Mouse (Mus musculus) left cerebral cortex, postnatal 4 days (tissue): ENCODE data around the gene Rnf151. TPM values are rescaled to one million over a fixed set of nuclear protein-coding genes. Genes with fewer than 3 reads are reported as not detected.
"Not testable (repeated sequence)": the region's sequence is repeated elsewhere in the genome, so short reads cannot be mapped to it uniquely, and the experiment has no call there.

ENCODE experiments used
- DNase-seq: peaks from one replicate; pipeline ENCODE4 v3.0.0-alpha.2; 2022
- intact Hi-C: fragments of 180-260 bp; cut with DNase I; formaldehyde crosslinking; loops from one replicate; pipeline ENCODE4 v1.15.1; 2025
- total RNA-seq, 2 experiments: library from RNA; stranded (reverse); gene quantifications; 2 replicates each; pipeline ENCODE4 v1.2.3; 2021

The Rnf151 gene
- total RNA-seq, 2 experiments from 2014 or later: not detected

GRCm38 (mm10) chr17:24733434-24734050 is 15.7 kb upstream of the Rnf151 start:
- no peak for DNase-seq
- intact Hi-C loops: no loop called here

DNA sequence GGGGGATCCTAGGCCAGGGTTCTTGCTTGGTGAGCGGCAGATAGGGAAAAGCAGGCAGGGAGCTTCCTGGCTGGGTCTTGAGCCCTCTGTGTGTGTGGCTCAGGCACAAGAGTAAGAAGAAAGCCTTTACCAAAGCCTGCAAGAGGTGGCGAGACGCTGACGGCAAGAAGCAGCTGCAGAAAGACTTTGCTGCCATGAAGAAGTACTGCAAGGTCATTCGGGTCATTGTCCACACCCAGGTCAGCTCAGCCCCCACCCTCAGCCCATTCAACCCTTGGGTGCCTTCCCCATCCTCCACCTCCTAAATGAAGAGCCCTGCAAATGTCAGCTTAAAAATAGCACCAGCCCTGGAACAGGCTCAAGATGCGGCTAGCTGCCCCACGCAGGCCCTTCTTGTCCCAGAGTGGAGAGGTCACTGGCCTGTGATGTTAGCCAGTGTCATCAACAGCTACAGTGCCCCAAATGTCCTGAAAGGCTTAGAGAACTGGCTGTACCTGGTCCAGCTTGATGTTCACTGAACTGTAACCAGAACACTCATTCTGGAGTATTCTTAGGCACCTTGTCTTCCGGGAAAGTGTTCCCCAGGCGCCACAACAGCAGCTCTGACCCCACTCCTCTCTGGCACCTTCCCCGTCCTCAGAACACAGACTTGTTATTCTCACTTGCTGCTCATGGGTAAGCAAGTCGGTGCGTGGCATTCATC is 14.5 kb upstream of the Rnf151 start:
- no peak for DNase-seq
- intact Hi-C loops: no loop called here

DNA sequence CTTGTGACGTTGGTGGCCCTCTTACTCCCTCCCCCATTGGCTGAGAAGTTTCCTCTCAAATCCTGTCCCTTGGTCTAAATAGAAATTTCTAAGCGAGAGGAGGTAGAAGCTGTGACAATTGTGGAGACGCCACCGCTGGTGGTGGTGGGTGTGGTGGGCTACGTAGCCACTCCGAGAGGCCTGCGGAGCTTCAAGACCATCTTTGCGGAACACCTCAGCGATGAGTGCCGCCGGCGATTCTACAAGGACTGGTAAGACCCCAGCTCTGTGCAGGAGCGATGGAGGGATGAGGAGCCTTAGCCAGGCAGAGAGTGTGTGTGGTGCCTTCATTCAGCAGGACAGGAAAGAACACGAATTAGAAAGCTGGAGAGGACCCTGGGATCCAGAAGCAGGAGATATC is 12.9 kb upstream of the Rnf151 start:
- intact Hi-C loops: no loop called here
- no peak for DNase-seq

GRCm38 (mm10) chr17:24729067-24729466 is 11.2 kb upstream of the Rnf151 start:
- intact Hi-C loops: no loop called here
- no peak for DNase-seq

- DNase-seq: no peak
- intact Hi-C loops: no loop called here
These were observed 10.3 kb upstream of the Rnf151 start for GRCm38 (mm10) chr17:24728184-24728583.

DNA sequence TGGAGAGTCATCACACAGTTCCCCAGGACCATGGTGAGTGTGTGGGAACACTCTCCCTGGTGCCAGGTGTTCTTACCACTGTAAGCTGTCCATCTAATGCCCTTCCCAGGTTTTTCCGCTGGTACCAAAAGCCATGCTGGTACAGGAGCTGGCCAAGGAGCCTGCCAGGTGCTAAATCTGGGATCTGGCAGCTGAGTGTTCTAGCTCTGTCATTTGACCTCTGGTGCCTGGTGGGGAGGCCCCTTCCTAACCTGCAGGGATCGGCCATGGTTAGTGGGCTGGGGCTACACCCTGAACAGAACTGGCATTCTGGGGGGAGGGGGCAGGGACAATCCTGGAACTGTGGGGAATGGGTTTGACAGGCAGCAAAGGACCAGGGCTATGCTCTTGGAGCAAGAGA is 9.8 kb upstream of the Rnf151 start, which contains the start of gene Rpl3l:
Gene Rpl3l (plus strand): TSS at position 203 of the 400 bp plus-strand sequence.
- intact Hi-C loops: no loop called here
- DNase-seq: no peak

DNA sequence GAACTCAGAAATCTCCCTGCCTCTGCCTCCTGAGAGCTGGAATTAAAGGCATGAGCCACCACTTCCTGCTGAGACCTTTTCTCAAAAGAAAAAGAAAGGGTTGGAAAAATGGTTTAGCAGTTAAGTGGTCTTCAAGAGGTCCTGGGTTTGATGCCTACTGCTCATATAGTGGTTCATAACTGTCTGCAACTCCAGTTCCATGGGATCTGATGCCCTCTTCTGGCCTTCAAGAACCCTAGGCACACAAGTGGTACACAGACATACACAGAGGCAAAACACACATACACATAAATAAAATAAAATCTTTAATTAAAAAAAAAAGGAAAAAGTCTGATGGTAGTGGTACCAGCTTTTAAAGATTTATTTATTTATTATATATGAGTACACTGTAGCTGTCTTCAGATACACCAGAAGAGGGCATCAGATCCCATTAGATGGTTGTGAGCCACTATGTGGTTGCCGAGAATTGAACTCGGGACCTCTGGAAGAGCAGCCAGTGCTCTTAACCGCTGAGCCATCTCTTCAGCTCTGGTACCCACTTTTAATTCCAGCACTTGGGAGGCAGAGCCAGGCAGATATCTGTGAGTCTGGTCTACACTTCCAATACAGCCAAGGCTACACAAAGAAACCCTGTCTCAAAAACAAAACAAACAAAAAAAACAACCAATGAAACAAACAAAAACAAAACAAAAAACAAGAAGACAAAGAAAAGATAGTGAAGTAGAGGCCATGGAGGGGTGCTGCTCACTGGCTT is 8.0 kb upstream of the Rnf151 start:
- intact Hi-C loops: no loop called here

GRCm38 (mm10) chr17:24724184-24724583 is 6.3 kb upstream of the Rnf151 start, which contains the start of gene Ndufb10:
Gene Ndufb10 (minus strand): TSS chr17:24724478.
- DNase-seq: peak; percentile 99
- intact Hi-C loops: no loop called here

More for the DNA sequence above, 8.0 kb upstream of the Rnf151 start:
- DNase-seq: no peak

DNA sequence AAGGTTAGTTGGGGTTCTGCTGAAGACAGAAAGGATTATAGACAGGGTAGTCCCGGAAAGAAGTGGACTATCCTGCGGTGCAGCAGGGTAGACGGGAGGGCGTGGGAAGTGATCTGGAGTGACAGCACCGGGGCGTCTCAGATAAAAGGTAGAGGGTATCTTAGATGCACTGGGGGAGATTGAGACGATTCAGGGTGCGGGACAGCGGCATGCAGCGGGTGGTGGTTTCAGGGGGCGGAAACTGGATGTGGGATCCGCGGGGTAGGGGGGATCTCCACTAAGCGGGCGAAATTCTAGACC is 6.0 kb upstream of the Rnf151 start:
- DNase-seq: no peak
- intact Hi-C loops: no loop called here

GRCm38 (mm10) chr17:24723122-24723880 is 5.4 kb upstream of the Rnf151 start:
- intact Hi-C loops: no loop called here
- no peak for DNase-seq

- no peak for DNase-seq
- intact Hi-C loops: no loop called here
These were observed 4.5 kb upstream of the Rnf151 start for GRCm38 (mm10) chr17:24722220-24722924.

- DNase-seq, intact Hi-C loops: not testable (repeated sequence)
These were observed 3.6 kb upstream of the Rnf151 start for GRCm38 (mm10) chr17:24721383-24721955.

DNA sequence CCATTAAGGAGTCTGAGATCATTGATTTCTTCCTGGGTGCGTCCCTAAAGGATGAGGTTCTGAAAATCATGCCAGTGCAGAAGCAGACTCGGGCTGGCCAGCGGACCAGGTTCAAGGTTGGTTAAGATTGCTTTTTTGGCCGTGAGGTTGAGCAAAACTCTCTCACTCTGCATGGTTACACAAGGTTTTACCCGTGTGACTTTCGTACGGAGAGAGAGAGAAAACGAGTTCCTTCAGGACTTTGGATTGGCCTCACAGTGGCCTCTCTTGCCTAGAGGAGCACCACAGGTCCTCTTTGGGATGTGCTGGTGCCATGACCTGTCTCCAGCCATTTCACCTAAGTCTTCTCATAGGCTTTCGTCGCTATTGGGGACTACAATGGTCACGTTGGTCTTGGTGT is 2.8 kb upstream of the Rnf151 start:
- intact Hi-C loops, DNase-seq: not testable (repeated sequence)

DNA sequence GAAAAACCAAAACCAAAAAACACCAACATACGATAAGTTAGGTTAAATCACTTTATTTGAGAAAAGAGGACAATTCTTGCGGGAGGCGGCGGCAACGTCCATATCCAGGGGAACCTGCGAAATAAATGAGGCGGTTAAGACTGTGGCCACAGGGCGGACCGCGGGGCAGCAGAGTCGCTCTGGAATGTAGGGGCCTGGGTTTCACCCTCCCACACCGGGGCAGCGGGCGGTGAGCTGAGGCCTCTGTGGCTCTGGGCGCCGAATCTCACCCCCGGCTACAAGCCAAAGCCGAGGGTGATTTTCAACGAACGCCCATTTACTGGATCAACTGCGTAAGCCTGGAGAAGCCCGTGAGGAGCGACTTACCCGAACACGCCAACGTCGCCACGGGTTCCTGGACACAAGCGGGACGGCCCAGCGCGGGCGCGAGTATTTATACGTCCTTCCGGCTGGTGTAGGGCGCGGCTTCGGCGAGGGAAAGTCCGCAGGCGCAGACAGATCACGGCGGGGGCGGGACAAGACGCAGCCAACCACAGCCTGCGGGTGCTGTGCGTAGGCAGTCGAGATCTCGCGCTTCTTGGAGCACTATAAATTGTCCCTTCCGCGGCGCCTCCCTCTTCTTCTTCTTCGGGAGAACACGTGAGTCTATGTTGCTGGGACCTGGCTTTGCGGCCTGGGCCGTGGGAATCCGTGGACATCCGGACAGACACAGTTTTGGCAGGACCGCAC is 1.8 kb upstream of the Rnf151 start:
- intact Hi-C loops: no loop called here
- peak; percentile 99 for DNase-seq

DNA sequence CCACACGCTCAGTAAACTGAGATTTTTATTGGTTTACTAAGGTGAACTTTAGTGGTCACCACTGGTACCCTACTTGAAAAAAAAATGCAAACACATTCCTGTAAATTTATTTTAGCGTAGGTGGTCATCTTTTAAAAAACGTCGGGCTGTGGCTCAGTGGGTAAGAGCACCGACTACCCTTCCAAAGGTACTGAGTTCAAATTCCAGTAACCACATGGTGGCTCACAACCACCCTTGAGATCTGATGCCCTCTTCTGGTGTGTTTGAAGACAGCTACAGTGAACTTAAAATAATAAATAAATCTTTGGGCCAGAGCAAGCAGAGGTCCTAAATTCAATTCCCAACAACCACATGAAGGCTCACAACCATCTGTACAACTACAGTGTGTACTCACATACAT is 1.1 kb upstream of the Rnf151 start:
- intact Hi-C loops, DNase-seq: not testable (repeated sequence)

DNA sequence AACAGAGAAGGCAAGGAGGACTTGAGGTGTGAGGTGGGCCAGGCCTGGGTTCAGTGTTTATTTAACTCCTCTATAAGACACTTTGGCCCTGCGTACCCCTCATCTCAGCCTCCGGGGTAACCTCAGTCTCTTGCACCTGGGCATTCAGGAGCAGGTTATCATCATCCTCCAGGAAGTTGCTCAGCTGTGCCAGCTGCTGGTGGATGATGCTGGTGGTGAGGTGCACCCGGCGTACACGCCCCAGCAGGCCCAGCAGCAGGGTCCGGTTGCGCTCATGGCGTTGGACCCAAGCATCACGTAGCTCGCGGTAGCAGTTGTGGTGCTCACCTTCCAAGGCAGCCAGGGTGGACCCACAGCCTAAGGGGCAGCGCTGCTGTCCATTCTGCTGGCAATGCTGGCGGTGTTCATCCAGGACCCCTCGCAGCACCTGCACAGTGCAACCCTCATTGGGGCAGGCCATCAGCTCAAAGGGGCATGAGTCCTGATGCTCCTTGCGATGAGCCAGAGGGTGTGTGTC is 1.6 kb downstream of the Rnf151 start:
- intact Hi-C loops: no loop called here

DNA sequence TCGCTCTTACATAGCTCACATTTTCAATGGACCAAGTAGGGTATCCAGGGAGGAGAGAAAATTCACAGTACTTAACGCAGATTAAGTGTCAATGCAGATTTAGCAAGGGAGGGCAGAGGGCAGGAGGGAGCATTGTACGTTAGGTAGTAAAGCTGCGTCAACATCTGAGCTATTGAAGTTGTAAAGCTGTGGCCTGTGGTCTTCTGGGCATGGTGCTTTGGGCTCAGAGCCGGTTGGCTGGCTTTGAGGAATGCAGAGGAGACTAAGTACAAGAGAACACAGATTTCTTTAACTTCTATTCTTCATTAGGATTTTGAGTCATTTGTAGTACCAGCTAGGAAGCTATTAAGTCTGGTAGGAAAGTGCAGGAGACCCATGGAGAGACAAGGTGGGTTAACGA is 2.3 kb downstream of the Rnf151 start:
- no peak for DNase-seq
- intact Hi-C loops: no loop called here

More for the DNA sequence above, 1.6 kb downstream of the Rnf151 start:
- no peak for DNase-seq

DNA sequence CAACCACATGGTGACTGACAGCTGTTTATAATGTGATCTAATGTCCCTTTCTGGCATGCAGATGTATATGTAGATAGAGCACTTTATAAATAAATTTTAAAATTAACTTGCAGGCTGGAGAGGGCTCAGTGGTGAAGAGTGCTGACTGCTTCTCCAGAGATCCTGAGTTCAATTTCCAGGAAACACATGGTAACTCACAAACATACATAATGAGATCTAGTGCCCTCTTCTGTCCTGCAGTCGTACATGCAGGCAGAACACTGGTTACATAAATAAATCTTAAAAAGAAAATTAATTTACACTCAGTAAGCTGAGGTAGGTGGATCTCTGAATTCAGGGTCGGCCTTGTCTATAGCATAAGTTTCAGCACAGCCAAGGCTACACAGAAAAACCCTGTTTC is 9.2 kb downstream of the Rnf151 start:
- DNase-seq: no peak
- intact Hi-C loops: no loop called here

- intact Hi-C loops: no loop called here
- no peak for DNase-seq
These were observed 9.9 kb downstream of the Rnf151 start for GRCm38 (mm10) chr17:24707801-24708425.
